Mouse (Mus musculus): ENCODE measurements at regions not wholly inside any gene's neighbourhood (a gene's known extent, or its start where the extent isn't known, plus 50 kb on each side); places are given as distances from the start of the nearest gene placed in this dataset.

- DNase-seq (ENCODE audit: extremely low spot score) = no peak
Observed at GRCm38 (mm10) chr12:106389214-106389613, 379.2 kb downstream of the Vrk1 start.

DNA sequence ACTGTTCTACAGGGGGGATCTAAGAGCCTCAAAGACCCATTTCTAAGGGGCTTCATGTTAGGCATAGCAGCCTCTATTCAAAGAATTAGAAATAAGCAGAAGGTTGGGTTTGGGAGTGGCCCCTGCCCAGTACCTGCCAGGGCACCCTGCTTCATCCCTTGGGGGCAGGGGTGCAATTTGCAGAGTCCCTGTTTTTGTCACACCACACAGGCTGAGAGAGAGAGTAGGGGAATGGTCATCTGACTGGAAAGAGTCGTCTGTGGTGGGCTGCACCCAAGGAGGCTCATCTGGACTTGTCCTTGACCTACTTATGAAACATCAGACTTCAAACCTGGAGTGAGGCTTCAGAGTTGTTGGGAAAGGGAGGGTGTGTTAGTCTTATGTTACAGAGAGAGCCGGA lies 382.3 kb downstream of the Vrk1 start:
- DNase-seq (ENCODE audit: extremely low spot score) = no peak

GRCm38 (mm10) chr12:106399085-106399484 lies 389.1 kb downstream of the Vrk1 start:
- no peak for DNase-seq (ENCODE audit: extremely low spot score)

DNA sequence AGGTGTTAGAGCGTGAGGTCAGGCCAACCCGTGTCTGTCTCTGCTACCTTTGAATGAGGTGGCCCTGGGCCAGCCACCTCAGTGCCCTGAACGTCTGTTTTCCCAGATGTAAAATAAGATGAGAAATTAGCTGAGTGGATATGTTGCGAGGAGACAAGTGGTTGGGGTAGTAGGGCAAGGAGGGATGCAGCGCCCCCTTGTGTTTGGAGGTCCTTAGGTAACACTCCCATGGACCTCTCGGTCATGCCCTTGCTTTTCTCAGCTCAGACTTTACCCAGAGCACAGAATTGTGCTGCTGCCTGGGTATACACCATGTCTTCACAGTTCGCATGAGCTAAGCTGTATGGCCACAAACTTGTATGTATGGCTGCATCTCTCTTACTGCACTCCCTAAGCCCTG lies 401.0 kb downstream of the Vrk1 start:
- DNase-seq (ENCODE audit: extremely low spot score) = no peak

DNA sequence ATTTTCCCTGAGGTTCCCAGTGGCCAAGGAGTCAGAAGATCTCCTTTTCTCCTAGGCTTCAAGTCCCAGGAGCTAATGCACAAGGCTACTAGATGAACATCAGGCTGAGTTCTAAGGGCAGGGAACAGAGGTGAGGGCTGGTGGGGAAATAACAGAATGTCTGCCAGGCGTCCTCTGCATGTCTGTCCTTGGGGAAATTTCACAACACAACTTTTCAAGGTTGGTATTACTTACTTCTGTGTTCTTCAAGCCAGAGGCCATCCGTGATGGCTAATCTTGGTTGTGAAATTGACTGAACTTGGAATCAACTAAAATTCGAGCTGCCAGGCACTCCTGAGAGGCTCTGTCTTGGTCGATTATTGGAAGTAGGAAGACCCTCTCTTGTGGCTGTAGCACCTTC lies 416.6 kb downstream of the Vrk1 start:
- no peak for DNase-seq (ENCODE audit: extremely low spot score)

DNA sequence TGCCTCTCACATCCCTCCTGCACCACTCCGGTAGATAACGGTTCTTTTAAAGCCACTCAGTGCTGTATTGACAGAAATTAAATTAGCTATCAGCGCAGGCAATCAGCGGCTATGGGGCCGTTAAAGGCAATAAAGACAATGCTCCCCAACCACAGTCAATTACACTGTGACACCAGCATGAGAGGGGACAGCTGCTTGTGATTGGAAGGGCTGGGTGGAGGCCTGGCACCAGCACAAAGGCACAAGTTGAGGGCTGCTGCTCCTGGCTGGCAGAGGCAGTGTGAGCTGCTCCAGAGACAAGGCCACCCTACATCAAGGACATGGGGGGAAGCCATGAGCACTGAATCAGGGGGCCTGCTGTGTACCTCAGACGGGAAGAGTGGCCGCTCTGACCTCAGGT lies 420.0 kb downstream of the Vrk1 start:
- DNase-seq (ENCODE audit: extremely low spot score) = no peak

GRCm38 (mm10) chr12:106445151-106445550 lies 435.1 kb downstream of the Vrk1 start:
- DNase-seq (ENCODE audit: extremely low spot score) = no peak

GRCm38 (mm10) chr12:106445976-106446375 lies 435.9 kb downstream of the Vrk1 start:
- DNase-seq (ENCODE audit: extremely low spot score) = no peak

- DNase-seq (ENCODE audit: extremely low spot score) = no peak
Observed at GRCm38 (mm10) chr12:106446876-106447532, 437.0 kb downstream of the Vrk1 start.

- DNase-seq (ENCODE audit: extremely low spot score) = no peak
Observed at GRCm38 (mm10) chr12:106448551-106448950, 438.5 kb downstream of the Vrk1 start.

DNA sequence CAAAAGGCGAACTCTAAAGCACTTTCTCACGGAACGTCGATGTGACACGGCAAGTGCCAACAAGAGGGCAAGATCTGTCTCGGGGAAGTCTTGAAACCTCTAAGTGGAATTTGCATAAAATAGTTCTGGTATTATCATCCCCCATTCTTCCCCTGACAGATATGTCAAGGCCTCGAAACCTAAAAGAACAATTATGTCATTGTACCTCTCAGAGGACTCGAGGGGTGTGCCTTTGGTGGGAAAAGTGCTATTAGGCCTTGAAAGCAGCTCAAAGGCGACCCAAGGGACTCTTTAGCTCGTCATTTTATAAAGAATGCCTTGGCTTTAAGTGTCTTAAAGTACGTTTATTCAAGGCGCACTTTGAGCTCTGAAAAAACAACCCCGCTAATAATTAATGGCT lies 443.5 kb downstream of the Vrk1 start:
- DNase-seq (ENCODE audit: extremely low spot score) = no peak

DNA sequence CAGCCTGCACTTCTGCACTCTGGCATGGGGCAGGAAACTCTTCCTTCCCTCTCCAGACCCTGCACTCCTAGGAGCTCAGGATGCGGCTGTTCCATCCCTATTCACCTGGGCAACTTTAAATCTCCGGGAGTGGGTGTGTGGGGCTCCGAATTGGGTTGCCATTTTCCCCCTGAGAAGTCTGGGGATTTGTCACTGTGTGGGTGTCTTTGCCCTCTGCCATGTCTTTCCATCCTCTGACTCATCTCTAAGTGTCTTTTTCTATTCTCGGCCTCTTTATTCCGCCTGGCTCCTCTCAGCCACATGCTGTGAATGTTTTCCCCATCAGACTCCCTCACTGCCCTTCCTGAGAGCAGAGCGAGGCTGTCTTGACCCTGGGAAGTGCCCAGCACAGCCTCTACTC lies 448.2 kb downstream of the Vrk1 start:
- no peak for DNase-seq (ENCODE audit: extremely low spot score)

- no peak for DNase-seq (ENCODE audit: extremely low spot score)
Observed at GRCm38 (mm10) chr12:106460650-106461049, 450.6 kb downstream of the Vrk1 start.

- no peak for DNase-seq (ENCODE audit: extremely low spot score)
Observed at GRCm38 (mm10) chr12:106462281-106462680, 452.3 kb downstream of the Vrk1 start.

- no peak for DNase-seq (ENCODE audit: extremely low spot score)
Observed at GRCm38 (mm10) chr12:106464701-106465100, 454.7 kb downstream of the Vrk1 start.

- DNase-seq (ENCODE audit: extremely low spot score) = no peak
Observed at GRCm38 (mm10) chr12:106468173-106468860, 458.3 kb downstream of the Vrk1 start.

DNA sequence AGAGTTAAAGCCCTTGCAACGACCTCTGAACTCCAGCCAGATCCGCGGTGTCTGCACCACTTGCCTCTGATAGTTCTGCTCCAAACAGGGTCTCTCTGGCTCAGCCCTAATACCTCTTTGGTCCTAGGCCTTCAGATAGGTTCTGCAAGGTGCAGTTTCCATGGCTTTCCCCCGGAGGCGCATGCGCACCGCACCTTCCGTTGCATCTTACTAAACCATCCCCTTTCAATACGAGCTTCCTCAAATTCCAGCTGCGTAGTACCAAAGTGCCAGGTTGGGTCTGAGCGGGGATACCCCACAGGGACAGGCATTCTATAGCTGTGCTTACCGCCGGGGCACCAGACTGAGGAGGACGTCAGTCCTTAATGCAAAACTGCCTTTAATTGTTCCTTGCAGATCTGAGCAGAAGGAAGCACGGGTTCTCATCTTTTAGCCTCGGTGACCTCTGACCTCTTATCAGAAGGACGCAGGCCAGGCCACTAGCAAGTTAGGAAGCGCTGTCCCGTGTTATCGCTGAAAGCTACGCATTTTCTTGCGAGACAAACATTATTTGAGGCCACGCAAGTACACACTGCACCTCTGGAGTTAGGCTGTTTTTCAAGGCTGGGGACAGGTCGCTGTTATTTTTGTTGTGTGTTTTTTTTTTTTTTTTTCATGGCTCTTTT lies 464.6 kb downstream of the Vrk1 start:
- DNase-seq (ENCODE audit: extremely low spot score) = peak; percentile 52

DNA sequence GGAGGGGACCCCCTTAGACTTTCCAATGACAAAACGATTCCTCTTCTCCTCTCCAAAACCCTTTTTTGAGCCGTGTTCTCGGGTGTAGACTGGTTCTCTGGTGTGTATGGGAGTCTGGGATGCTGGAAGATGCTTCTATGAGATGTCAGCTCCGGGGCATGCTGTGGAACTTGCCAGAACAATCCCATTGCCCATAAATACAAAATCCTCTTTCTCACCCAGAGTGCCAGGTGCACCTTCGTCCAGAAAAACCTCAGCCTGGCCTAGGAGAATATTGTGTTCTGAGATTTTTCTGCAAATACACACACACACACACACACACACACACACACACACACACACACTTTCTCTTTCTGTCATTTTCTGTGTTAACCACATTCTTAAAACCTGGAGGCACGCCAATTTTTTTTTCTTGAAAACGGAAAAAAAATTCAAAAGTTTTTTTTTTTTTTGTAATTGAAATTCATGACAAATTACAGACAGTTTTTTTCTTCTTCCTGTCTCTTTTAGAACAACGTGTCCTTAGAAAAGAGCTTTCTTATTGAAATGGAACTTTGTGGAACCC lies 465.5 kb downstream of the Vrk1 start:
- no peak for DNase-seq (ENCODE audit: extremely low spot score)

DNA sequence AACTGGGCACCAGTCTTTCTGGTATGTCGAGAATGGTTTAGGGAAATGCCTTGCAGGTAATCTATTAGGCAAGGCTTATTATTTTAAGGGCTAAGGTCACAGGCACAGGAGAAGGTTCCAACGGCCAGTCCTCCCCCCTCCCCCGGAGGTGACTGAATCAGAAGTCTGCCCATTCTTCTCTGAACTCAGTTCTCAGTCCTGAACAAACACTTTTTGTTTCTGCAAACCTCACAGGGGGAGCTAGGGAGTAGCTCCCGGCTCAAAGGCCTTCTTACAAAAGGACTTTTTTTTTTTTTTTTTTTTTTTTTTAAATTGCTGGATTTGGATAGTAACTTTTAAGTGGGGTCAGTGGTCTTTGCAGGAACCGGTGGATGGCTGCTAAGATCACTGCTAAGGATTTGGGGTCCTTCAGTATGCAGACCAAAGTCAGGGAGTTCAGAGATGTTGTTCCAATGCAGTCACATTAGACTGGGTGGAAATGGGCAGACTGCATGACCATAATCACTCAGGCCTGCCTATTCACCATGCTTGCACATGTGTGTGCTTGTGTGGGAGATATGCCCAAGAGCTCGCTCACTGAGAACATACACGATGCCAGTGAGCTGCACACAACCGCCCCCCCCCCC lies 467.1 kb downstream of the Vrk1 start:
- peak; percentile 49 for DNase-seq (ENCODE audit: extremely low spot score)

- DNase-seq (ENCODE audit: extremely low spot score) = no peak
Observed at GRCm38 (mm10) chr12:106477731-106478130, 467.7 kb downstream of the Vrk1 start.

DNA sequence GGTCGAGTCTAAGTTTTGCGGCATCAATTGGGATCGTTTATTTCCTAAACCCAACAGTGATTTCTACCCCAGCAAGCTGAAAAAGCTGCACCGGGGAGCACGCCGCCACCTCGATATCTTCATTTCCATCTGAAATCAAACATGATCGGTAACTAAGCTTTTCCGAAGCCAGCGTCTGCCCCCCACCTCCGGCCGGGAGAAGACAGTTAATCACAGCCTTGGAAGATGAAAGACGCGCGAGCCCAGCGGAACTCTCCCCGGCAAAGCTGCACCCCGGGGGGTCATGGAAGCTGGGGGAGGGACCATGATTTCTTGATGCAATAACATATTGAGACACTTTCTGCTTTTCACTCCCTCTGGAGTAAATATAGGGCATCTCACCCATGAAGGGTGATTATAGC lies 468.4 kb downstream of the Vrk1 start:
- DNase-seq (ENCODE audit: extremely low spot score) = peak; percentile 48
